Mouse (Mus musculus): ENCODE measurements at regions not wholly inside any gene's neighbourhood (a gene's known extent, or its start where the extent isn't known, plus 50 kb on each side); places are given as distances from the start of the nearest gene placed in this dataset.
"Not testable (repeated sequence)": the region's sequence is repeated elsewhere in the genome, so short reads cannot be mapped to it uniquely, and the experiment has no call there.

- Histone ChIP-seq H3K4me1 (ENCODE audit: control insufficient read depth, insufficient read depth, low read length) (no peaks in the 10 kb centered on the region), H3K4me3 (replicated peaks; ENCODE audit: insufficient read depth, low read depth, low read length) (no peak overlapping the region), H3K27ac (ENCODE audit: insufficient read depth, low read length) (no peak overlapping the region), H3K27me3 (ENCODE audit: control insufficient read depth, insufficient read depth, low read length) (no peaks in the 10 kb centered on the region)
- DNase-seq: no peak
- no peak for TF ChIP-seq CTCF (IDR thresholded peaks at IDR 0.05; ENCODE audit: borderline replicate concordance, insufficient read depth, low read depth, low read length)
- no peak for TF ChIP-seq POLR2A (IDR thresholded peaks at IDR 0.05; ENCODE audit: borderline replicate concordance, insufficient read depth, low read length)
These were observed 137.2 kb upstream of the Speer3 start for GRCm38 (mm10) chr5:13654173-13654572.

- not testable (repeated sequence) for H3K4me1 ChIP-seq (ENCODE audit: control insufficient read depth, insufficient read depth, low read length); DNase-seq; H3K27ac ChIP-seq (ENCODE audit: insufficient read depth, low read length); H3K27me3 ChIP-seq (ENCODE audit: control insufficient read depth, insufficient read depth, low read length); H3K4me3 ChIP-seq (replicated peaks; ENCODE audit: insufficient read depth, low read depth, low read length)
- WGBS: 91% methylated on average over 7 of the region's 7 CpGs
These were observed 133.1 kb upstream of the Speer3 start for GRCm38 (mm10) chr5:13658301-13658700.

GRCm38 (mm10) chr5:13659514-13659913 lies 131.9 kb upstream of the Speer3 start:
- no peak overlapping the region for H3K27ac ChIP-seq (ENCODE audit: insufficient read depth, low read length)
- H3K27me3 ChIP-seq (ENCODE audit: control insufficient read depth, insufficient read depth, low read length): no peaks in the 10 kb centered on the region
- no peak overlapping the region for H3K4me3 ChIP-seq (replicated peaks; ENCODE audit: insufficient read depth, low read depth, low read length)
- no peak for TF ChIP-seq POLR2A (IDR thresholded peaks at IDR 0.05; ENCODE audit: borderline replicate concordance, insufficient read depth, low read length)
- TF ChIP-seq CTCF (IDR thresholded peaks at IDR 0.05; ENCODE audit: borderline replicate concordance, insufficient read depth, low read depth, low read length): no peak
- H3K4me1 ChIP-seq (ENCODE audit: control insufficient read depth, insufficient read depth, low read length): no peaks in the 10 kb centered on the region
- peak in 1 of 2 experiments; percentile 6 for DNase-seq
- WGBS: 30% methylated on average over 1 of the region's 1 CpGs

GRCm38 (mm10) chr5:13667444-13667843 lies 124.0 kb upstream of the Speer3 start:
- H3K27me3 ChIP-seq (ENCODE audit: control insufficient read depth, insufficient read depth, low read length): no peaks in the 10 kb centered on the region
- no peak overlapping the region for H3K4me3 ChIP-seq (replicated peaks; ENCODE audit: insufficient read depth, low read depth, low read length)
- TF ChIP-seq POLR2A (IDR thresholded peaks at IDR 0.05; ENCODE audit: borderline replicate concordance, insufficient read depth, low read length) (no peak), CTCF (IDR thresholded peaks at IDR 0.05; ENCODE audit: borderline replicate concordance, insufficient read depth, low read depth, low read length) (no peak)
- peak; percentile 17 to 78 for DNase-seq
- H3K4me1 ChIP-seq (ENCODE audit: control insufficient read depth, insufficient read depth, low read length): no peaks in the 10 kb centered on the region; the same call in 1 of the 2 replicates
- no peak overlapping the region for H3K27ac ChIP-seq (ENCODE audit: insufficient read depth, low read length)
- 17% methylated on average over 1 of the region's 1 CpGs for WGBS

- peak in 1 of 2 experiments; percentile 23 for DNase-seq
- Histone ChIP-seq H3K4me1 (ENCODE audit: control insufficient read depth, insufficient read depth, low read length) (no peaks in the 10 kb centered on the region; the same call in 1 of the 2 replicates), H3K27me3 (ENCODE audit: control insufficient read depth, insufficient read depth, low read length) (no peaks in the 10 kb centered on the region), H3K4me3 (replicated peaks; ENCODE audit: insufficient read depth, low read depth, low read length) (no peak overlapping the region), H3K27ac (ENCODE audit: insufficient read depth, low read length) (no peak overlapping the region)
- TF ChIP-seq CTCF (IDR thresholded peaks at IDR 0.05; ENCODE audit: borderline replicate concordance, insufficient read depth, low read depth, low read length) (no peak), POLR2A (IDR thresholded peaks at IDR 0.05; ENCODE audit: borderline replicate concordance, insufficient read depth, low read length) (no peak)
These were observed 122.6 kb upstream of the Speer3 start for GRCm38 (mm10) chr5:13668840-13669239.

GRCm38 (mm10) chr5:13690929-13691806 lies 100.3 kb upstream of the Speer3 start:
- Histone ChIP-seq H3K27ac (ENCODE audit: insufficient read depth, low read length) (no peak overlapping the region), H3K27me3 (ENCODE audit: control insufficient read depth, insufficient read depth, low read length) (no peaks in the 10 kb centered on the region), H3K4me1 (ENCODE audit: control insufficient read depth, insufficient read depth, low read length) (no peaks in the 10 kb centered on the region), H3K4me3 (replicated peaks; ENCODE audit: insufficient read depth, low read depth, low read length) (no peak overlapping the region)
- TF ChIP-seq CTCF (IDR thresholded peaks at IDR 0.05; ENCODE audit: borderline replicate concordance, insufficient read depth, low read depth, low read length) (no peak), POLR2A (IDR thresholded peaks at IDR 0.05; ENCODE audit: borderline replicate concordance, insufficient read depth, low read length) (no peak)
- DNase-seq: no peak
- WGBS: 38% methylated on average over 5 of the region's 5 CpGs

GRCm38 (mm10) chr5:13694847-13695246 lies 96.6 kb upstream of the Speer3 start:
- no peak overlapping the region for H3K27ac ChIP-seq (ENCODE audit: insufficient read depth, low read length)
- H3K27me3 ChIP-seq (ENCODE audit: control insufficient read depth, insufficient read depth, low read length): no peaks in the 10 kb centered on the region
- H3K4me1 ChIP-seq (ENCODE audit: control insufficient read depth, insufficient read depth, low read length): no peaks in the 10 kb centered on the region
- peak; percentile 9 to 19 for DNase-seq
- no peak overlapping the region for H3K4me3 ChIP-seq (replicated peaks; ENCODE audit: insufficient read depth, low read depth, low read length)
- TF ChIP-seq POLR2A (IDR thresholded peaks at IDR 0.05; ENCODE audit: borderline replicate concordance, insufficient read depth, low read length) (no peak), CTCF (IDR thresholded peaks at IDR 0.05; ENCODE audit: borderline replicate concordance, insufficient read depth, low read depth, low read length) (no peak)
- WGBS: 24% methylated on average over 5 of the region's 5 CpGs
